12 mouse cellular contexts compared by ENCODE assay signal in the genomic region with DNA sequence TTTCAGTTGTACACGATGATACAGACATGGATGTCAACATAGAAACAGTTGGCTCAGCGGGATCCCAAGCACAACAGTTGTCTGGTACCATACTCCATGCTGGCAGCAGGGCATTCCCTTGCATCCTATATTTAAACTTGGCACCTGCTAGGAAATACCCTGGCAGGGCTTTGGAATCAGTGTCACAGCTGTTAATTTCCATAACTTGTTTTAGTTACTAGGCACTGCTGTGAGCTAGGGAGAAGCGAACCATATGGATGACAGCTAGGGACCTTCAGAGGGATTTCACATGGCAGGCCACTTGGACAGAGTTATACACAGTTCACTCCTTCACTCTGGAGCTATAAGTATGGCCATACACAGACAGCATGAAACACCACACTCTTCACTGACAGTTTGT.
A peak's percentile ranks its signal among the peaks of the same experiment; 100 is the strongest.
DNase-seq lines count a peak whose midpoint lies in the region; ATAC-seq and TF ChIP-seq lines count a peak whose summit lies in the region.
"Had no signal": no experiment of that assay in that cellular context is flagged by ENCODE, and none has a peak within 500 bp of the region (broad histone marks: within the 10 kb centered on the region; RNA-seq: fewer than 3 reads in every experiment).

No protein-coding gene starts in this region.

- intact Hi-C loops in left cerebral cortex, postnatal 10 days (cut with DNase I): no loop called here

- TF ChIP-seq EP300 in heart, postnatal 0 days (IDR thresholded peaks at IDR 0.05; ENCODE audit: low read depth): no peak

- no peak overlapping the region for H3K27ac ChIP-seq in heart, postnatal 0 days (ENCODE audit: low read depth)
- H3K27ac ChIP-seq in heart, embryonic 12.5 days (ENCODE audit: poor library complexity, severe bottlenecking): no peak overlapping the region
- H3K27ac ChIP-seq: kidney, embryonic 15.5 days; neural tube, embryonic 13.5 days had no signal

- no peaks in the 10 kb centered on the region for H3K27me3 ChIP-seq in heart, postnatal 0 days (ENCODE audit: control insufficient read depth, insufficient read depth, low read length)
- no peaks in the 10 kb centered on the region for H3K27me3 ChIP-seq in heart, embryonic 12.5 days (replicated peaks)
- H3K27me3 ChIP-seq: kidney, embryonic 15.5 days; neural tube, embryonic 13.5 days had no signal

- H3K4me2 ChIP-seq in heart, postnatal 0 days (ENCODE audit: low read depth, low read length): no peak overlapping the region
- H3K4me2 ChIP-seq in heart, embryonic 12.5 days: no peak overlapping the region
- H3K4me2 ChIP-seq: kidney, embryonic 15.5 days; neural tube, embryonic 13.5 days had no signal

- H3K9me3 ChIP-seq in heart, postnatal 0 days (replicated peaks; ENCODE audit: control insufficient read depth, low read length): no peaks in the 10 kb centered on the region
- no peaks in the 10 kb centered on the region for H3K9me3 ChIP-seq in heart, embryonic 12.5 days (replicated peaks)
- H3K9me3 ChIP-seq: kidney, embryonic 15.5 days; neural tube, embryonic 13.5 days had no signal

- H3K4me3 ChIP-seq in heart, postnatal 0 days (ENCODE audit: low read depth, low read length): no peak overlapping the region
- H3K4me3 ChIP-seq in heart, embryonic 12.5 days: no peak overlapping the region
- H3K4me3 ChIP-seq: kidney, embryonic 15.5 days; neural tube, embryonic 13.5 days had no signal

- H3K9ac ChIP-seq in heart, postnatal 0 days (replicated peaks; ENCODE audit: low read depth, low read length): no peak overlapping the region
- no peak overlapping the region for H3K9ac ChIP-seq in heart, embryonic 12.5 days
- H3K9ac ChIP-seq: kidney, embryonic 15.5 days; neural tube, embryonic 13.5 days had no signal

- no peaks in the 10 kb centered on the region for H3K36me3 ChIP-seq in heart, postnatal 0 days (replicated peaks; ENCODE audit: control insufficient read depth, insufficient read depth, low read length)
- no peaks in the 10 kb centered on the region for H3K36me3 ChIP-seq in heart, embryonic 12.5 days
- H3K36me3 ChIP-seq: kidney, embryonic 15.5 days; neural tube, embryonic 13.5 days had no signal

- ATAC-seq in heart, postnatal 0 days (ENCODE audit: insufficient read depth, low read depth): peak; percentile 44; the same call in 1 of the 2 replicates
- ATAC-seq in heart, embryonic 12.5 days (ENCODE audit: insufficient number of reproducible peaks, low FRiP score): no peak
- ATAC-seq: activated CD4-positive, CD25-positive, alpha-beta regulatory T cell, adult 4 months had no signal

- H3K4me1 ChIP-seq in heart, postnatal 0 days (ENCODE audit: control insufficient read depth, insufficient read depth): peaks cover 10% of the 10 kb centered on the region; the same call in 1 of the 2 replicates
- H3K4me1 ChIP-seq in heart, embryonic 12.5 days (replicated peaks): no peaks in the 10 kb centered on the region
- H3K4me1 ChIP-seq: kidney, embryonic 15.5 days; neural tube, embryonic 13.5 days had no signal

- WGBS in heart, postnatal 0 days: 58% methylated on average over 3 of the region's 3 CpGs
- WGBS in heart, embryonic 12.5 days: 78% methylated on average over 3 of the region's 3 CpGs

- TF ChIP-seq CTCF in heart, postnatal 0 days (IDR thresholded peaks at IDR 0.05; ENCODE audit: low read depth): no peak

- peak; percentile 19 for DNase-seq in heart, postnatal 0 days (ENCODE audit: low spot score)
- DNase-seq in brain, adult 2 months (ENCODE audit: low read depth, low spot score): peak; percentile 79
- peak; percentile 59 to 73 for DNase-seq in cerebellum, postnatal 25 days
- DNase-seq in left cerebral cortex, postnatal 10 days (ENCODE audit: extremely low spot score in 1 of 2, low spot score in 2 of 2): peak; percentile 33 to 74
- no peak for DNase-seq in urinary bladder, postnatal 25 days (ENCODE audit: low spot score)
- no peak for DNase-seq in ovary, postnatal 36 days (ENCODE audit: low spot score)
- DNase-seq in thymus, postnatal 14 days: no peak
- DNase-seq: thymus, postnatal 25 days had no signal

Comparison
In these comparisons a context has a peak if more than half of its experiments do, and no peak if none do; other contexts are left out.
1. DNase-seq: peak in heart, postnatal 0 days (single experiment), brain, adult 2 months (single experiment), cerebellum, postnatal 25 days (2 of 2) and left cerebral cortex, postnatal 10 days (2 of 2); none in urinary bladder, postnatal 25 days (single experiment), ovary, postnatal 36 days (single experiment) and thymus, postnatal 14 days (single experiment).